Mouse (Mus musculus) small intestine, adult 2 months (tissue): ENCODE measurements around the gene Lss.

Experiments
- CTCF ChIP-seq: fragments of 200-500 bp; IDR thresholded peaks from 2 replicates; pipeline ENCODE4 v1.5.1; 2012; ENCODE audit warnings: low read depth, mild to moderate bottlenecking, control low read depth, inconsistent platforms, low read length, moderate library complexity, mixed read lengths; ENCODE audit not compliant: insufficient replicate concordance, insufficient read length; ENCODE audit errors: extremely low read depth
- POLR2A ChIP-seq: fragments of 200-500 bp; IDR thresholded peaks from 2 replicates; pipeline ENCODE4 v1.6.1; 2012; ENCODE audit warnings: low read depth, mild to moderate bottlenecking, control low read depth, inconsistent platforms, low read length, moderate library complexity

GRCm38 (mm10) chr10:76496366-76496765, 35.0 kb upstream of the Lss start:
- TF ChIP-seq POLR2A (no peak), CTCF (no peak)
